Comparison of ENCODE assay signal across 21 mouse cellular contexts in the genomic region with DNA sequence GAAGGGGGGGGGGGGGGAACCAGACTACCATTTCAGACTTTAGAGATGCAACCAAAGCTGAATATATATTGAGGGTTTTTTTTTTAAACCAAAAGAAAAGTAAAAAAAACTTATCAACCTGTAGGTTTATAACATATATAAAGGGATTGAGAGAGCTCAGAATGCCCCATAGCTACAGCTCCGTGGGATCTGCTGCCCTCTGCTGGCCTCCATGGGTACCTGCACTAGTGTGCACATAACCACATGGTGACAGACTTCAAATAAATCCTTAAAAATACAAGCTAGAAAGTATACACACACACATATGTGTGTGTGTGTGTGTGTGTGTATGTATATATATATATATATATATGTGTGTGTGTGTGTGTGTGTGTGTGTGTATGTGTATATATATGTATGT.
A peak's percentile ranks its signal among the peaks of the same experiment; 100 is the strongest.
DNase-seq lines count a peak whose midpoint lies in the region; ATAC-seq and TF ChIP-seq lines count a peak whose summit lies in the region.
"Had no signal": no experiment of that assay in that cellular context is flagged by ENCODE, and none has a peak within 500 bp of the region (broad histone marks: within the 10 kb centered on the region; RNA-seq: fewer than 3 reads in every experiment).

No protein-coding gene starts in this region.

- TF ChIP-seq POLR2A in liver, adult 2 months (IDR thresholded peaks at IDR 0.05; ENCODE audit: extremely low read depth, insufficient read depth, low read length) = no peak
- no peak for TF ChIP-seq POLR2A in testis, adult 2 months (IDR thresholded peaks at IDR 0.05; ENCODE audit: control insufficient read depth, low read depth, low read length)

- WGBS in liver, adult 2 months = 72% methylated on average over 1 of the region's 1 CpGs
- WGBS in stomach, postnatal 0 days = 81% methylated on average over 1 of the region's 1 CpGs

- H3K9ac ChIP-seq in liver, adult 2 months (ENCODE audit: low read depth, low read length) = no peak overlapping the region
- no peak overlapping the region for H3K9ac ChIP-seq in stomach, postnatal 0 days (ENCODE audit: low read length)
- H3K9ac ChIP-seq: embryonic facial prominence, embryonic 12.5 days; liver, embryonic 13.5 days; neural tube, embryonic 15.5 days had no signal

- H3K4me1 ChIP-seq in liver, adult 2 months (ENCODE audit: control insufficient read depth, insufficient read depth, low read length) = no peaks in the 10 kb centered on the region
- no peaks in the 10 kb centered on the region for H3K4me1 ChIP-seq in testis, adult 2 months (ENCODE audit: control insufficient read depth, insufficient read depth, low read length)
- no peaks in the 10 kb centered on the region for H3K4me1 ChIP-seq in stomach, postnatal 0 days (replicated peaks; ENCODE audit: control insufficient read depth, insufficient read depth)
- H3K4me1 ChIP-seq: embryonic facial prominence, embryonic 12.5 days; liver, embryonic 13.5 days had no signal

- peak; percentile 12 for DNase-seq in heart, adult 11 months
- DNase-seq in heart, adult 18-20 months = no peak
- no peak for DNase-seq in liver, adult 2 months (ENCODE audit: extremely low read depth, low read depth, low spot score)
- no peak for DNase-seq in liver
- no peak for DNase-seq in testis, postnatal 10 days (ENCODE audit: low spot score)
- DNase-seq in stomach, postnatal 0 days (ENCODE audit: low spot score) = no peak
- DNase-seq in frontal cortex, postnatal 36 days (ENCODE audit: low spot score in 2 of 2) = no peak
- DNase-seq: adrenal gland, adult 8-10 months; B cell, adult 2 months; cerebellum, adult 11-12 months; gastrocnemius, postnatal 14 days; heart, postnatal 10 days; kidney, adult 2 months; liver, embryonic 13.5 days had no signal

- no peak overlapping the region for H3K4me2 ChIP-seq in stomach, postnatal 0 days (replicated peaks; ENCODE audit: low read depth)
- H3K4me2 ChIP-seq: embryonic facial prominence, embryonic 12.5 days; liver, embryonic 13.5 days; neural tube, embryonic 15.5 days had no signal

- no peaks in the 10 kb centered on the region for H3K36me3 ChIP-seq in liver, adult 2 months (ENCODE audit: control insufficient read depth, insufficient read depth, low read length)
- H3K36me3 ChIP-seq in testis, adult 2 months (ENCODE audit: control insufficient read depth, insufficient read depth, low read length) = no peaks in the 10 kb centered on the region
- H3K36me3 ChIP-seq in stomach, postnatal 0 days (ENCODE audit: control insufficient read depth, insufficient read depth, low read length) = no peaks in the 10 kb centered on the region
- H3K36me3 ChIP-seq: embryonic facial prominence, embryonic 12.5 days; heart, embryonic 10.5 days; liver, embryonic 13.5 days; midbrain, embryonic 10.5 days; neural tube, embryonic 15.5 days had no signal

- TF ChIP-seq CTCF in liver, adult 2 months (IDR thresholded peaks at IDR 0.05; ENCODE audit: low read depth, low read length) = peak; percentile 27
- peak; percentile 70; the same call in 1 of the 2 replicates for TF ChIP-seq CTCF in testis, adult 2 months (IDR thresholded peaks at IDR 0.05; ENCODE audit: control insufficient read depth, insufficient read depth, insufficient replicate concordance, low read depth, low read length)
- TF ChIP-seq CTCF in stomach, postnatal 0 days (IDR thresholded peaks at IDR 0.05; ENCODE audit: low read depth) = peak; percentile 34; the same call in 1 of the 2 replicates

- no peaks in the 10 kb centered on the region for H3K79me2 ChIP-seq in liver, adult 2 months (ENCODE audit: control insufficient read depth, insufficient read depth, low read length)

- H3K27ac ChIP-seq in liver, adult 2 months (replicated peaks; ENCODE audit: insufficient read depth, low read depth, low read length) = no peak overlapping the region
- no peak overlapping the region for H3K27ac ChIP-seq in testis, adult 2 months (ENCODE audit: control insufficient read depth, insufficient read depth, low read depth, low read length)
- no peak overlapping the region for H3K27ac ChIP-seq in stomach, postnatal 0 days (replicated peaks)
- H3K27ac ChIP-seq: embryonic facial prominence, embryonic 12.5 days; heart, embryonic 10.5 days; liver, embryonic 13.5 days; midbrain, embryonic 10.5 days; neural tube, embryonic 15.5 days had no signal

- no peak for TF ChIP-seq EP300 in stomach, postnatal 0 days (optimal IDR thresholded peaks at IDR 0.05)

- H3K9me3 ChIP-seq in stomach, postnatal 0 days (ENCODE audit: control insufficient read depth, low read length) = no peaks in the 10 kb centered on the region
- H3K9me3 ChIP-seq: embryonic facial prominence, embryonic 12.5 days; heart, embryonic 10.5 days; liver, embryonic 13.5 days; midbrain, embryonic 10.5 days; neural tube, embryonic 15.5 days had no signal

- H3K27me3 ChIP-seq in liver, adult 2 months (ENCODE audit: control insufficient read depth, insufficient read depth, low read length) = peaks cover under 1% of the 10 kb centered on the region; the same call in 1 of the 2 replicates
- no peaks in the 10 kb centered on the region for H3K27me3 ChIP-seq in testis, adult 2 months (ENCODE audit: control insufficient read depth, insufficient read depth, low read length)
- H3K27me3 ChIP-seq in stomach, postnatal 0 days (ENCODE audit: control insufficient read depth, insufficient read depth, low read length) = no peaks in the 10 kb centered on the region
- H3K27me3 ChIP-seq: embryonic facial prominence, embryonic 12.5 days; liver, embryonic 13.5 days; neural tube, embryonic 15.5 days had no signal

- H3K4me3 ChIP-seq in liver, adult 2 months (ENCODE audit: insufficient read depth, low read depth, low read length) = no peak overlapping the region
- H3K4me3 ChIP-seq in testis, adult 2 months (ENCODE audit: control insufficient read depth, low read depth, low read length) = no peak overlapping the region
- no peak overlapping the region for H3K4me3 ChIP-seq in stomach, postnatal 0 days (ENCODE audit: low read depth, low read length)
- H3K4me3 ChIP-seq: embryonic facial prominence, embryonic 12.5 days; heart, embryonic 10.5 days; liver, embryonic 13.5 days; midbrain, embryonic 10.5 days; myocyte; neural tube, embryonic 15.5 days had no signal

- no peak for ATAC-seq in stomach, postnatal 0 days (ENCODE audit: low FRiP score, low TSS enrichment)
- ATAC-seq: hindbrain, embryonic 16.5 days had no signal
